Mouse (Mus musculus) heart, embryonic 15.5 days (tissue): ENCODE results near the gene Lst1. TPM values are rescaled to one million over a fixed set of nuclear protein-coding genes. Genes with fewer than 3 reads are reported as not detected.

Experiments
- ATAC-seq: fragments of 200-750 bp; cut with Nextera tagmentation; replicated peaks from 2 replicates; pipeline ENCODE4 v1.8.0; 2017; ENCODE audit warnings: low read depth, moderate TSS enrichment; ENCODE audit not compliant: insufficient number of reproducible peaks, insufficient read depth, low FRiP score
- H3K27ac ChIP-seq: fragments of 300-500 bp; sonication (generic); 2 replicates; pipeline ENCODE4 v1.5.1; 2015; ENCODE audit warnings: mild to moderate bottlenecking, inconsistent platforms
- H3K27me3 ChIP-seq: fragments of 300-500 bp; sonication (generic); 2 replicates; pipeline ENCODE4 v1.6.1; 2015; ENCODE audit warnings: inconsistent platforms
- H3K36me3 ChIP-seq: fragments of 300-500 bp; sonication (generic); 2 replicates; pipeline ENCODE4 v1.6.1; 2015; ENCODE audit warnings: mild to moderate bottlenecking, inconsistent platforms
- H3K4me1 ChIP-seq: fragments of 300-500 bp; sonication (generic); replicated peaks from 2 replicates; pipeline ENCODE4 v1.6.1; 2015; ENCODE audit warnings: inconsistent platforms
- H3K4me2 ChIP-seq: fragments of 300-500 bp; sonication (generic); 2 replicates; pipeline ENCODE4 v1.6.1; 2015; ENCODE audit warnings: inconsistent platforms, mild to moderate bottlenecking, moderate library complexity
- H3K4me3 ChIP-seq: fragments of 300-500 bp; sonication (generic); 2 replicates; pipeline ENCODE4 v1.5.1; 2015; ENCODE audit warnings: mild to moderate bottlenecking, inconsistent platforms
- H3K9ac ChIP-seq: fragments of 300-500 bp; sonication (generic); 2 replicates; pipeline ENCODE4 v1.6.1; 2015; ENCODE audit warnings: mild to moderate bottlenecking, inconsistent platforms
- H3K9me3 ChIP-seq: fragments of 300-500 bp; sonication (generic); replicated peaks from 2 replicates; pipeline ENCODE4 v1.6.1; 2016; ENCODE audit warnings: inconsistent platforms
- WGBS: fragments of 180-500 bp; shearing (Covaris S2); methylation state at CpG from one replicate; pipeline ENCODE4 v1.1.7; 2015; ENCODE audit warnings: mixed read lengths; 5-methylcytosine and 5-hydroxymethylcytosine counted together
- polyA plus RNA-seq: library from polyadenylated mRNA; unstranded; fragments of >200 nt; fragmentation: Nextera tagmentation; extraction: Ambion mirVana; gene quantifications from 2 replicates; pipeline ENCODE4 v1.2.1, GENCODE M21; 2015

Gene Lst1
- polyA plus RNA-seq, 1 experiment from 2014 or later: 8.1 TPM

DNA sequence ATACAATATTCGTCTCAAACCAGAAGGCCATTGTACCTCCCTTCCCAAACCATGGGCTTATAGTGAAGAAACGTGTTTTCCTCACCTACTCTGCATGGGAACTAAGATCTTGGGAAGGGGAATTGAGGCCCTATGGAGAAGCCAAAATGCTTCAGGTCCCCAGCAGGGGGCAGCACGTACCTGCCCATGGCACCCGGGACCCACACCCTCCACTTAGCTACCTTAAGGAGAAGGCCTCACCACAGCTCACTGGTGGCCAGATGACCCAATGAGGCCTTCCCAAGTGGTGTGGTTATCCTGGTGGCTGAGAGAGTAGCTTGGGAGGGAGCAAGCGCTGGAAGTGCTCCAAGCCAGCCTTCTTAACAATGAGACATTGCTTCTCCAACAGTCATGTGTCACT, 9.7 kb downstream of the Lst1 start:
- no peaks in the 10 kb centered on the region for H3K9me3 ChIP-seq
- H3K4me2 ChIP-seq: no peak overlapping the region
- WGBS: 7% methylated on average over 5 of the region's 5 CpGs
- no peaks in the 10 kb centered on the region for H3K36me3 ChIP-seq
- H3K27me3 ChIP-seq: no peaks in the 10 kb centered on the region
- H3K27ac ChIP-seq: no peak overlapping the region
- no peak overlapping the region for H3K4me3 ChIP-seq
- no peaks in the 10 kb centered on the region for H3K4me1 ChIP-seq
- 0 out of 2 replicates have a peak, but pooled peaks have one; percentile 39 for ATAC-seq
- H3K9ac ChIP-seq: no peak overlapping the region

DNA sequence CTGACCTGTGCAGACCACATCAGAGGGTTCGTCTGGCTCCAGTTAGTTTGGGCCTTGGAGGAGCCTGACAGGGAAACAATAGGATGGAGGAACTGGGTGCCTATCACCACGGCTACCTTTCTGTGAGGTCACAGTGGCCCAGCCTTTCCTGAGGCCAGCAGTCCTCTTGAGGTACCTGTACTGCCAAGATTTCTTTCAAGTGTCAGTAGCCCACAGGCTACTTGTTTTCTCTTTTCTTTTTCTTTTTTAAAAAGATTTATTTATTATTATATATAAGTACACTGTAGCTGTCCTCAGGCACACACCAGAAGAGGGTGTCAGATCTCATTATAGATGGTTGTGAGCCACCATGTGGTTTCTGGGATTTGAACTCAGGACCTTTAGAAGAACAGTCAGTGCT, 12.3 kb downstream of the Lst1 start, which contains the start of gene Aif1:
Gene Aif1 (minus strand): TSS at position 101 of the 400 bp plus-strand sequence.
- Histone ChIP-seq H3K4me3 (no peak within 1 kb of the TSS), H3K4me2 (no peak within 1 kb of the TSS), H3K36me3 (no peaks in the 10 kb centered on the region), H3K9ac (no peak within 1 kb of the TSS), H3K27ac (no peak within 1 kb of the TSS), H3K9me3 (no peaks in the 10 kb centered on the region), H3K4me1 (0 out of 2 replicates have a peak, but pooled peaks cover 5% of the 10 kb centered on the region), H3K27me3 (no peaks in the 10 kb centered on the region)
- 74% methylated on average over 2 of the region's 2 CpGs for WGBS
- no peak for ATAC-seq

DNA sequence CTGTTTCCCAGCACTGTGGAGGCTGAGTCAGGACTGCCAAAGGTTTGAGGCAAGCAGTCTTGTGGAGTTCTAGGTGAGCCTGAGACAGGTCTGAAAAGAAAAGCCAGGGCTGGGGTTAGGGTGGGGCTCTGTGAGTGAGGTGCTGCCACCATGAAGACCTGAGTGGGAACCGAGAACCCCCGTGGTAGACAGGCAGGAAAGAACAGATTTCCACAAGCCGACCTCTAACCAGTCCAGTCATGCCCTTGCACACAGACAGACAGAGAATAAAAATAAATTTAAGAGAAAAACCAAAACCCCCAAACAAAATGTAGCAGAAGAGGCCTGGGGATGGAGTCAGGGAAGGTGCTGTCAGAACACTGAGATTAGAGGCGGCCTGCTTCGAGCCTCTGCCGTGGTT, 12.9 kb downstream of the Lst1 start:
- no peaks in the 10 kb centered on the region for H3K27me3 ChIP-seq
- H3K4me1 ChIP-seq: 0 out of 2 replicates have a peak, but pooled peaks cover 5% of the 10 kb centered on the region
- H3K36me3 ChIP-seq: no peaks in the 10 kb centered on the region
- no peak overlapping the region for H3K4me3 ChIP-seq
- H3K9ac ChIP-seq: no peak overlapping the region
- no peak overlapping the region for H3K4me2 ChIP-seq
- 74% methylated on average over 6 of the region's 6 CpGs for WGBS
- H3K27ac ChIP-seq: no peak overlapping the region
- no peak for ATAC-seq
- H3K9me3 ChIP-seq: no peaks in the 10 kb centered on the region

DNA sequence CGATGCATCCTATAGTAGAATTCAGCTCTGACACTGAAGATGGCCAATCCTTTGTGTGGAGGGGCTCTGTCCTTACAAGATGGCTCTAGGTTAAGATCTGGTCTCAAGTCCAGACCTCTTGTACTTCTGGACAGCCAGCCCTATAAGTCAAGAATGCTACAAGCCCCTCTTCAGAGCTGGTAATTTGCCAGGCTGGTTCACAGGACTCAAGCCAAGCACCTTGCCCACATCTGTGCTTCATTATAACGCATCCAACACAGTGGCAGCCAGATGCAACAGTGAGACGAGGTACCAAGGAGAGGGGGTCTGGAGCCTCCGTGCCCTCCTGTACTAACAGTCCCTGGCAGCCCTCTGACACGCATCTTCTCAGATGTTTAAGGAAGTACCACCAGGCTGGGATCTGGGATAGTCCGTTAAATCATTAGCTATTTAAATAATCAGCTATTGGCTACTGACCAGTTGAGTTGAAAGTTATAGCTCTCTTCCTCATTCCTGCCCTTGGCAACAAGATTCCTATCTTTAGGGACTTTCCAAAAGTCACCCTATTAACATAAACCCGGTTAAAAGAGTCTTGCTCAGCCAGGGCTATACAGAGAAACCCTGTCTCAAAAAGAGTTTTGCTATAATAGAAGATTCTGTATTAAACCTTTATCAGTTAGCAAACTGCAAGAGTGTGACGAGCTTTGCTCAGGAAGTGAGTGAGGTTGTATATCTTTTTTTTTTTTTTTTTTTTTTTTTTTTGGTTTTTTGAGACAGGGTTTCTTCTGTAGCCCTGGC, 13.8 kb downstream of the Lst1 start:
- no peaks in the 10 kb centered on the region for H3K36me3 ChIP-seq
- no peak for ATAC-seq
- 0 out of 2 replicates have a peak, but pooled peaks cover 5% of the 10 kb centered on the region for H3K4me1 ChIP-seq

DNA sequence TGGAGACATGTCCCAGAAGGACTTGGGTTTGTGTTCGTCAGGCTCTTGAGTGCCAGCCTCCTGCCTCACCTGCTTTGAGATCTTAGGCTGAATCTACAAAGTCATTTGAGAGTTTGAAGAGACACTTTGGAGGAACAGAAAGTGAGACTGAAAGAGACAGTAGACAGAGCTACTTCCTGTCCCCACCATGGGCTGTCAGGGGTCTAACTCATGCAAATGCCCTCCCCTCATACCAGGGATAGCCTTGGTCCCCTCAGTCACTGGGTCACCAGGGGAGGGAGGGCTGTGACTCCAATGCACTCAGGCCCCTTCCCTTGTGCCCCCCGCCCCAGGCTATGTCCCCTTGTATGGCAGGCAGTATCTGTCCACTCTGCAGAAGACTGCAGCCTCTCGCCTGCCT, 14.9 kb downstream of the Lst1 start:
- Histone ChIP-seq H3K36me3 (no peaks in the 10 kb centered on the region), H3K4me1 (0 out of 2 replicates have a peak, but pooled peaks cover 5% of the 10 kb centered on the region), H3K9me3 (no peaks in the 10 kb centered on the region), H3K27me3 (no peaks in the 10 kb centered on the region), H3K4me3 (no peak overlapping the region), H3K9ac (no peak overlapping the region), H3K27ac (peak overlapping the region; percentile 6; the same call in 1 of the 2 replicates), H3K4me2 (no peak overlapping the region)
- WGBS: 61% methylated on average over 3 of the region's 3 CpGs
- no peak for ATAC-seq

More for the DNA sequence above, 13.8 kb downstream of the Lst1 start:
- Histone ChIP-seq H3K4me2 (no peak overlapping the region), H3K4me3 (no peak overlapping the region), H3K9me3 (no peaks in the 10 kb centered on the region), H3K9ac (no peak overlapping the region), H3K27me3 (no peaks in the 10 kb centered on the region), H3K27ac (no peak overlapping the region)
- WGBS: 57% methylated on average over 8 of the region's 8 CpGs

DNA sequence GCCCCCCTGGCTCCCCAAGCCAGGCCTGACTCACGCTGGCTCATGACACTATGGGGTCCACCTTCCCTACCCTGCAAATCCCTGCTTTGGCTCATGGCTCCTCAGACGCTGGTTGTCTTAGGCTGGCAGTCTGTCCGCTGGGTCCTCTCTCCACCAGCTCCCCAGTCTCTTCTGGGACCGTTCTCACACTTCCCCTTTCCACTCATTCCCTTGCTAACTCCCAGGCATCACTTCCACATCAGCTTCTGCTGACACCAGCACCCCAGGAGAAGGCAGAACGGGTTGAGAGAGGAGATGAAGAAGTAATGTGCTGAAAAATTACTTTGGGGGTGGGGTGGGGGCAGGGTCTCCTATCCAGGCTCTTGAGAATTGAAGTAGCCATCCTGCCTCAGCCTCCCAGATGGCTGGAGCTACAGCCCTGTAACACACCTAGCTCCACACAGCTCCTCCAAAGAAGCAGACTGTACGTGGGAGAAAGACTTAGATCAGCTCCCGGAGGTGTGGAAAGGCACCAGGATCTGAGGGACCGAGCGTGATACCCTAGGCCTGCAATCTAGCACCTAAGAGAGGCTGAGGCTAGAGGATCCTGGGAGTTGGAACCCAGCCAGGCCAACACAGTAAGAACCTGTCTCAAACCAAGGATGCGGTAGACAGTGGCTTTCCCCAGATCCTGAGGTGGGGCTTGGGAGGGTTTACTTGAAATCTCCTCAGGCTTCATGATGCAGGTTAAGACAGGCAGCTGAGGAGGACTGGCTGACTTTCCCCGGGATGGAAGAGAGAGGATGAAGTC, 15.6 kb downstream of the Lst1 start:
- 50% methylated on average over 11 of the region's 11 CpGs for WGBS
- Histone ChIP-seq H3K9ac (no peak overlapping the region), H3K4me2 (no peak overlapping the region), H3K36me3 (no peaks in the 10 kb centered on the region), H3K27ac (peak overlapping the region; percentile 6; the same call in 1 of the 2 replicates), H3K4me3 (no peak overlapping the region), H3K27me3 (no peaks in the 10 kb centered on the region), H3K4me1 (0 out of 2 replicates have a peak, but pooled peaks cover 5% of the 10 kb centered on the region), H3K9me3 (no peaks in the 10 kb centered on the region)
- ATAC-seq: no peak

DNA sequence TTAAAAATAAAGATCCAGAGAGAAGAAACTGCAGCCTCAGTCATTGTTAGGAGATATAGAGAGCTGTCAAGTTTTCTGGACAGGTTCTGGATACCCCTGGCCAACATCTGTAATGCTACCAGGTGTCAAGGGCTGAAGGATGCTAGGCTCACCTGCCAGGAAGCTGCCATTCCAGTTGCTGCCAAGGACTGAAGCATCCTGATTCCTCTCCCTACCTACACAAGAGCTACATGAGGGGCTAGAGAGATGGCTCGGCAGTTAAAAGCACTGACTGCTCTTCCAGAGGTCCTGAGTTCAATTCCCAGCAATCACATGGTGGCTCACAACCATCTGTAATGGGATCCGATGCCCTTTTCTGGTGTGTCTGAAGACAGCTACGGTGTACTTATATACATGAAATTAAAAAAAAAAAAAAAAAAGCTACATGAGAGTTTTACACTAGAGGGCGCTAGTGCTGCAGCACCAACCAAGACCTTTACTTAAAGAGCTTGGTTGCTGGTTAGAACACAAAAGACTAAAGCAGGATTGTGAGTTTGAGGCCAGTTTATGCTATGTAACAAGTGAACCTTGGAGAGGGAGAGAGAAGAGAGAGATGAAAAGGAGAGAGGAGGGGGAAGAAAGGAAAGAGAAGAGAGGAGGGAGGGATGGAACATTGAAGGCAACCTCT, 19.6 kb downstream of the Lst1 start:
- 17% methylated on average over 4 of the region's 4 CpGs for WGBS

DNA sequence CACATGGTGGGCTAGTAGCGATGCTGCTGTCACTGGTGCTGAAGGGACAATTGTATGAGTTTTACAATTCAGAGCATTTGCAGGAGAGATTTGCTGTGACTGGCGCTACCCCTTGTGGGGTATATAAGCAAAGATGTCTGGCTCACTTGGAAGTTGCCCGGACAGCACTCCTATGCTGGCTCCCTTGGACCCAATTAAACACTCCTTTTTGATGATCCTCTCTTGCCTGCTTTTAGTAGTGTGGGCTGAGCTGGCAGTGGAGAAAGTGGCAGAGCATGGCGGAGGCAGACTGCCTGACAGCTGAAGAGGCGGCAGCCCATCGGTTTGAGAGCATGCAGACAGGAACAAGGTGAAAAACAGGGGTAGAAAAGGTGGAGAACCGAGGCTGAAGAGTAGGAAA, 20.4 kb downstream of the Lst1 start:
- ATAC-seq: no peak
- Histone ChIP-seq H3K9me3 (no peaks in the 10 kb centered on the region), H3K27ac (no peak overlapping the region), H3K27me3 (no peaks in the 10 kb centered on the region), H3K36me3 (no peaks in the 10 kb centered on the region), H3K4me1 (peaks cover 21% of the 10 kb centered on the region), H3K4me2 (no peak overlapping the region), H3K4me3 (no peak overlapping the region), H3K9ac (no peak overlapping the region)
- 81% methylated on average over 7 of the region's 7 CpGs for whole genome bisulfite sequencing

More for the DNA sequence above, 19.6 kb downstream of the Lst1 start:
- H3K9me3 ChIP-seq: no peaks in the 10 kb centered on the region
- H3K27ac ChIP-seq: no peak overlapping the region
- H3K4me2 ChIP-seq: no peak overlapping the region
- no peaks in the 10 kb centered on the region for H3K36me3 ChIP-seq
- no peak overlapping the region for H3K9ac ChIP-seq
- H3K4me1 ChIP-seq: peaks cover 16% of the 10 kb centered on the region
- no peak for ATAC-seq
- no peak overlapping the region for H3K4me3 ChIP-seq
- H3K27me3 ChIP-seq: no peaks in the 10 kb centered on the region

DNA sequence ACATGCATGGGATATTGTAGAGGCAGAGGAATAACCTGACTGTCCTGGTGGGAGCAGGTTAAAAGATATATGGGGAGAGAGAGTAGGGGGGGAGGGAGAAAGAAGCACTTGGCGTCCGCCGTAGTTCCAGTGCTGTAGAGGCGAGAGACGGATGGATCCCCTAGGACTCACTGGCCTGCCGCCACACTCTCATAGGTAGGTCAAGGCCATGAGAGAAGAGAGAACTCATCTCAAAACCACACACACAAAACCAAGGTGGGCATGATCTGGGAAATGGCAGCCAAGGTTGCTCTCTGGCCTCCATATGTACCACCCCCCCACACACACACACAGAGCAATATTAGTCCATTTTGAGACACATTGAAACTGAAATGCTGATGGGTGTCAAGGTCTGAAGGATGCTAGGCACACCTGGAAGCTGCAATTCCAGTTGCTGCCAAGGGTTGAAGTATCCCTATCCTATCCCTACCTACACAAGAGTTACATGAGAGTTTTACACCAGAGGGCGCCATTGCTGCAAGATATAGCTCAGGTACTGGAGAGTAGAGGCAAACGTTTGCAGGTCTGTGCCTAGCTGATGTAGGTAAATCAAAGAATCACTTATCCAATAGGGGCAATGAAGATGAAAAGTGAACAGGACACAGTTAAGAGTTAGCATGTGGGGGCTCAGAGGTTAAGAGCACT, 21.7 kb downstream of the Lst1 start:
- Histone ChIP-seq H3K4me1 (peaks cover 30% of the 10 kb centered on the region), H3K9ac (0 out of 2 replicates have a peak overlapping the region, but pooled peaks have one; percentile 47), H3K4me3 (peak overlapping the region; percentile 92; the same call in 1 of the 2 replicates), H3K27me3 (no peaks in the 10 kb centered on the region), H3K4me2 (0 out of 2 replicates have a peak overlapping the region, but pooled peaks have one; percentile 61), H3K27ac (peak overlapping the region; percentile 97), H3K36me3 (peaks cover 2% of the 10 kb centered on the region), H3K9me3 (no peaks in the 10 kb centered on the region)
- ATAC-seq: no peak
- 72% methylated on average over 8 of the region's 8 CpGs for WGBS

DNA sequence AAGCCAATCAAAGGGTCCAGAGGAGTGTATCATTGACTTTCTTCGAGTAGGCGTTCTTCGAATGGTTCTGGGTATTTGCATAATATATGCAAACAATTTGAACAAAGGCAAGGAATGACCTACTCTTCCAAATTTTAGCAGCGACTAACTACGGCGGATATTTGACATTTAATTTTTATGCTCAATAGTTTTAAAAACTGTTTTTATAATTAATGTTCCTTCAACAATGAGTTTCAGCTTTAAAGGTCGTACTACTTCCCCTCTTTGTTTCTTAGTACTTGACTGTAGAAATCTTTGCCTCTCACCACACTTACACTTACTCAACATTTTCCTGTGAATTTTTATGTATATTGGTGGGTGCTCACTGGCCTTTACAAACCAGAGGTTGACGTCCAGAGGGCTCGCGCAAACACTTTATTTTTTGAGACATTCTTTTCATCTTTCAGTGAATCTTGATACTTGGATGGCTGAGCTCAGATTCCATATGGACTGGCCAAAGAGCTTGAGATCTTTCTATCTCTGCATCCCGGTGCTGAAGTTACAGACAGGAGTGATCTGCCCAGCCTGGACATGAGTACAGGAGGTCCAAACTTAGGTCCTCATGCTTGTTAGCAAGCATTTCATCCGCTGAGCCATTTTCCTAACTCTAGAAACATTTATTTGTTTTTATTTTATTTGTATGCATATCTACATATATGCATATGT, 22.6 kb downstream of the Lst1 start:
- Histone ChIP-seq H3K9ac (peak overlapping the region; percentile 47), H3K27me3 (no peaks in the 10 kb centered on the region), H3K36me3 (peaks cover 11% of the 10 kb centered on the region), H3K4me1 (peaks cover 31% of the 10 kb centered on the region), H3K4me3 (peak overlapping the region; percentile 92), H3K9me3 (no peaks in the 10 kb centered on the region), H3K27ac (peak overlapping the region; percentile 97), H3K4me2 (peak overlapping the region; percentile 61)
- no peak for ATAC-seq
- WGBS: 21% methylated on average over 12 of the region's 12 CpGs
